Mouse (Mus musculus) brain, embryonic 14.5 days (tissue): ENCODE data around the gene Slc9a6.

Experiments used
- CTCF ChIP-seq: fragments of 200-500 bp; IDR thresholded peaks from 2 replicates; pipeline ENCODE4 v1.5.1; 2012; ENCODE audit warnings: inconsistent platforms, mild to moderate bottlenecking, moderate library complexity, borderline replicate concordance; ENCODE audit not compliant: insufficient read depth, insufficient read length; ENCODE audit errors: extremely low read depth
- POLR2A ChIP-seq: fragments of 200-500 bp; IDR thresholded peaks from 2 replicates; pipeline ENCODE4 v1.6.1; 2012; ENCODE audit warnings: mild to moderate bottlenecking, inconsistent platforms, borderline replicate concordance; ENCODE audit not compliant: poor library complexity, insufficient read depth, insufficient read length, severe bottlenecking; ENCODE audit errors: extremely low read depth

DNA sequence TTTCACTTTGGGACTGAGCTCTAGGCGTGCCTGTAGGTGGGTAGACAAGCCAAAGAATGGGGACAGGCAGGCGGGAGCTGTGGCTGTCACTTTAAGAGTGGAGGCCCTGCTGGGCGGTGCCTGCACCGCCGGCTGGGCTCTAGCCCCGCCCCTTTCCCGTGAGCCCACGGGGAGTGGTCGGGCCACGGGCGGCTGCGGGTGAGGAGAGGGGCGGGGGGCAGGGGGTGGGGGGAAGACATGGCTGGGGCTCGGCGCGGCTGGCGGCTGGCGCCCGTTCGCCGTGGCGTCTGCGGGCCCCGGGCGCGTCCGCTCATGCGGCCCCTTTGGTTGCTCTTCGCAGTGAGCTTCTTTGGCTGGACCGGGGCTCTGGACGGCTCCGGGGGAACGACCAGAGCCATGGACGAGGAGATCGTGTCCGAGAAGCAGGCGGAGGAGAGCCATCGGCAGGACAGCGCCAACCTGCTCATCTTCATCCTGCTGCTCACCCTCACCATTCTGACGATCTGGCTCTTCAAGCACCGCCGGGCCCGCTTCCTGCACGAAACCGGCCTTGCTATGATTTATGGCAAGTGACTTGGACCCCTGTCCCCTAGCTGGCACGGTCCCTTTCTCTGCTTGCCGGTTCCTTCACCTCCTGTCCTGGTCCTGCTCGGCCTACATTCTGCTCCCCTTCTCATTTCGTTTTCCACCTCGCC lies at the start of gene Slc9a6:
- TF ChIP-seq CTCF (no peak), POLR2A (peak; percentile 45; the same call in 1 of the 2 replicates)
